Mouse (Mus musculus): ENCODE measurements around the gene Tnni1. TPM values are rescaled to one million over a fixed set of nuclear protein-coding genes. Genes with fewer than 3 reads are reported as not detected.

Gene Tnni1
- polyA plus RNA-seq, 1 experiment: 1.5 TPM

DNA sequence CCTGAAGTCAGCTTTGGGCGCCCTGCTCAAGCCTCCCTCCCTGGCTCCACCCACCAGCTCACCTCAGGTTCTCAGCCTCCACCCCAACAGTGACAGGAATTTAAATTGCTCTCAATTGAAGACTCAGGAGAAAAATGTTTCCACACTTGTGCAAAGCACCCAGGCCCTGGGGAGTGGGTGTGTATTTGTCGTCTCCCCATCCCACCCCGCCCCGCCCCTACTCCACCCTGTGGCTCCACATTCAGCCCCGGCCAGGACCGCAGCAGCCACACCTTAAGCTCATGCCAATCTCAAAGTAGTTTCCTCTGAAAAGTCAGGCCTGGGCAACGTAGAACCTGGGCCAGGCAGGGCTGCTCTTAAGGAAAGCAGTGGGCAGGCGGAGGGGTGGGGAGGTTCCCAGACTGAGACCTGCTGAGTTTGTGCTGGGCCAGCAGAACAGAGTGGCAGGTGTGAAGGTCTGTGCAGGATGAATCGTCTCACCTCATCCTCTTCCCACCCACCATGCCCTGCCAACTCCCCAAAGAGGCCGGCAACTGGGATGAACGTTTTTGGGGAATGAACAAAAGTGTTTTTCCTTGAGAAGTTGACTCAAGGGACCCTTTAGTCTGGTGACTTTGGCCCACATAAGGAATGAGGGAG is 78.0 kb downstream of the Tnni1 start:
- DNase-seq: no peak
- 60% methylated on average over 11 of the region's 11 CpGs for WGBS

DNA sequence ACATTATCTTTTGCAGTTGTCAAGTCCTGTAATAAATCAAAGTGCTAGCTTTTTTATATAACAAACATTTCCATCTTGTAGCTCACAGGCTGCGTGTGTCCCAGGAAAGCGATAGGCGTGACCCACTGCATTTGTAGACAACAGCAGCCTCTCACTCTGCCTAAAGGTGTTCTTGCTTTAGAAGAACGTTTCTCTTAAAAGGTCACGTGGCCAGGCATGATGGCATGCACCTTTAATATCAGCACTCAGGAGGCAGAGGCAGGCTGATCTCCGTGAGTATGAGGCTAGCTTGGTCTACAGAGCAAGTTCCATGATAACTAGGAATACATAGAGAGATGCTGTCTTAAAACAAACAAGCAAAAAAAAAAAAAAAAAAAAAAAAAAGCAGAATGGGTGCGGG is 79.3 kb downstream of the Tnni1 start:
- Histone ChIP-seq H3K4me3 (replicated peaks; ENCODE audit: extremely low read depth, low read depth, low read length) (no peak overlapping the region), H3K4me1 (ENCODE audit: control insufficient read depth, insufficient read depth, low read length) (0 out of 2 replicates have a peak, but pooled peaks cover 2% of the 10 kb centered on the region)
- 92% methylated on average over 7 of the region's 7 CpGs for WGBS
- TF ChIP-seq CTCF (IDR thresholded peaks at IDR 0.05; ENCODE audit: insufficient read depth, low read length) (no peak), POLR2A (IDR thresholded peaks at IDR 0.05; ENCODE audit: borderline replicate concordance, extremely low read depth, low read depth, low read length) (no peak)
- no peak for DNase-seq

More for the DNA sequence above, 78.0 kb downstream of the Tnni1 start:
- no peak overlapping the region for H3K4me3 ChIP-seq (replicated peaks; ENCODE audit: extremely low read depth, low read depth, low read length)
- TF ChIP-seq POLR2A (IDR thresholded peaks at IDR 0.05; ENCODE audit: borderline replicate concordance, extremely low read depth, low read depth, low read length) (no peak), CTCF (IDR thresholded peaks at IDR 0.05; ENCODE audit: insufficient read depth, low read length) (no peak)
- H3K4me1 ChIP-seq (ENCODE audit: control insufficient read depth, insufficient read depth, low read length): 0 out of 2 replicates have a peak, but pooled peaks cover 2% of the 10 kb centered on the region

Other genes starting within 250 kb of the Tnni1 start
- gene Nav1, start 172.1 kb upstream of the Tnni1 start, polyA plus RNA-seq (2012; rRNA removed): 19.8 and 21.2 TPM in 2 replicates
- gene Csrp1, start 59.4 kb upstream of the Tnni1 start, polyA plus RNA-seq (2012; rRNA removed): 556 and 717 TPM in 2 replicates
- 98.6 and 156 TPM in 2 replicates for gene Phlda3, start 13.3 kb upstream of the Tnni1 start, polyA plus RNA-seq (2012; rRNA removed)
- 6.9 and 43.2 TPM in 2 replicates for gene Lad1, start 39.2 kb downstream of the Tnni1 start, polyA plus RNA-seq (2012; rRNA removed)
- gene Tnnt2, start 56.9 kb downstream of the Tnni1 start, polyA plus RNA-seq (2012; rRNA removed): 31.3 and 74.6 TPM in 2 replicates
- gene Pkp1, start 139.8 kb downstream of the Tnni1 start, polyA plus RNA-seq (2012; rRNA removed): 0.07 and 40.6 TPM in 2 replicates
- gene Igfn1, start 226.9 kb downstream of the Tnni1 start, polyA plus RNA-seq (2012; rRNA removed): 0.05 TPM in 1 of 2 replicates, not detected in the other
- gene Tmem9, start 228.7 kb downstream of the Tnni1 start, polyA plus RNA-seq (2012; rRNA removed): 56.4 and 73.2 TPM in 2 replicates

Data from lung, adult 2 months (tissue).